Mouse (Mus musculus) adipocyte (in vitro differentiated cells): ENCODE results near the gene Col15a1.

Experiments
- DNase-seq: peaks from one replicate; pipeline ENCODE4 v3.0.0-alpha.2; 2016; ENCODE audit warnings: low spot score

Gene Col15a1

GRCm38 (mm10) chr4:47207969-47208420, at the start of gene Col15a1:
Col15a1 (plus strand) TSS chr4:47208161.
- no peak for DNase-seq

GRCm38 (mm10) chr4:47161103-47161755, 46.7 kb upstream of the Col15a1 start:
- no peak for DNase-seq

- no peak for DNase-seq
Observed at GRCm38 (mm10) chr4:47161756-47162587, 46.0 kb upstream of the Col15a1 start.

- no peak for DNase-seq
Observed at GRCm38 (mm10) chr4:47172314-47172713, 35.6 kb upstream of the Col15a1 start.

- DNase-seq: no peak
Observed at GRCm38 (mm10) chr4:47177101-47177500, 30.9 kb upstream of the Col15a1 start.

- no peak for DNase-seq
Observed at GRCm38 (mm10) chr4:47178261-47178961, 29.6 kb upstream of the Col15a1 start.

- no peak for DNase-seq
Observed at GRCm38 (mm10) chr4:47179535-47179934, 28.4 kb upstream of the Col15a1 start.

GRCm38 (mm10) chr4:47184058-47184661, 23.8 kb upstream of the Col15a1 start:
- DNase-seq: no peak

- DNase-seq: no peak
Observed at GRCm38 (mm10) chr4:47186514-47186913, 21.4 kb upstream of the Col15a1 start.

GRCm38 (mm10) chr4:47196173-47196572, 11.8 kb upstream of the Col15a1 start:
- DNase-seq: peak; percentile 52

- DNase-seq: no peak
Observed at GRCm38 (mm10) chr4:47203643-47204042, 4.3 kb upstream of the Col15a1 start.

- no peak for DNase-seq
Observed at GRCm38 (mm10) chr4:47205846-47206245, 2.1 kb upstream of the Col15a1 start.

- DNase-seq: no peak
Observed at GRCm38 (mm10) chr4:47208421-47208991, 545 bp downstream of the Col15a1 start.

GRCm38 (mm10) chr4:47209466-47209865, 1.5 kb downstream of the Col15a1 start:
- peak; percentile 84 for DNase-seq

- DNase-seq: no peak
Observed at GRCm38 (mm10) chr4:47218828-47219227, 10.9 kb downstream of the Col15a1 start.

GRCm38 (mm10) chr4:47219393-47219792, 11.4 kb downstream of the Col15a1 start:
- no peak for DNase-seq

GRCm38 (mm10) chr4:47220544-47220943, 12.6 kb downstream of the Col15a1 start:
- no peak for DNase-seq

GRCm38 (mm10) chr4:47222146-47222545, 14.2 kb downstream of the Col15a1 start:
- peak; percentile 77 for DNase-seq

GRCm38 (mm10) chr4:47225920-47226319, 18.0 kb downstream of the Col15a1 start:
- no peak for DNase-seq

GRCm38 (mm10) chr4:47227101-47227500, 19.1 kb downstream of the Col15a1 start:
- no peak for DNase-seq

- DNase-seq: peak; percentile 75
Observed at GRCm38 (mm10) chr4:47227756-47228155, 19.8 kb downstream of the Col15a1 start.

- DNase-seq: no peak
Observed at GRCm38 (mm10) chr4:47228945-47229344, 21.0 kb downstream of the Col15a1 start.
